Mouse (Mus musculus) embryonic stem cell, embryonic (primary cell): ENCODE measurements around the gene Rab12.

ENCODE experiments used
- CTCF ChIA-PET, 4 experiments: fragments of 300-600 bp in 2 of 4; fragments of 350-600 bp in 2 of 4; sonication (Branson Sonifier 250); formaldehyde crosslinking; loops; one replicate each; lab custom pipeline; 2022; ENCODE audit warnings: inconsistent platforms in 2 of 4; lab: Charles Lee
- POLR2A ChIA-PET, 4 experiments: fragments of 300-600 bp in 2 of 4; fragments of 350-600 bp in 2 of 4; sonication (Branson Sonifier 250); formaldehyde crosslinking; loops; one replicate each; lab custom pipeline; 2022; ENCODE audit warnings: antibody characterized with exemption in 4 of 4, inconsistent platforms in 1 of 4; lab: Charles Lee

The Rab12 gene

DNA sequence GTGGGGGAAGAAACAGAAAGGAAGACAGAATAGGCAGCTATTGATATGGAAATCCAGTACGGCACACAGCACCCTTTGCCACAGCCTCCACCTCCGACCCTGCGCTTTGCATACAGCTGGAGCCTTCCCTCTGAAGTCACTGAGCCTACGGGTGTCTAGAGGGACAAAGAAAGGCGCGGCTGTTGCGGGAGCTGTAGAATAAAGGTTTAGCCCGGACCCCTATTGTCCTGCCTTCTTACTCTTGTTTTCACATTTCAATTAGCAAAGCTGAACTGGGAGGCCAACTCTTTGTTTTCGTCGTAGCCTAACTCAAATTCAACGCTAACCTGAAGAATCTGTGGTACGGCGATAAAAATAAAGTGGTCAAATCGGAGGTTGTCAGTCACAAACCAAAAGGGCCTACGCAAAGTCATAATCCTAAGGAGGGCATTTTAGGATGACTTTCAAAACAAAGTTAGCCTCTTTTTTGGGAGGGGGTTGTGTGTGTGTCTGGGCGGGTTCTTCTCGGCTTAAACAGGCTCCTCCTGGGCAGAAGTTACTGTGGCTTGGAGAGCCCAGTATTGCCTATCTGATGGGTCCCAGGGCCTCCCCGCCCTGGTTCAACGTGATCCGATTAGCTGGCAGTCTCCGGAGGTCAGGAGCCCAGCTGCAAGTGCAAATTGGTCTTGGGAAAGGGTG, 39.6 kb downstream of the Rab12 start:
- CTCF ChIA-PET = interaction anchor here (0.6 to 2.2 kb wide), 14 partner anchors 11 to 611 kb away, joined by 3 to 9 read pairs (median 4); partner anchors contain the start of gene Mtcl1 (in 4 of the 4)
- POLR2A ChIA-PET = interaction anchor here (0.6 to 26.5 kb wide), 177 partner anchors 2 to 1217 kb away, joined by 3 to 1280 read pairs (median 5); partner anchors contain the start of genes Mtcl1 (in 3 of the 4), Vapa (in 2 of the 4), Lama1 (in 1 of the 4) and Ppp4r1 (in 1 of the 4)

DNA sequence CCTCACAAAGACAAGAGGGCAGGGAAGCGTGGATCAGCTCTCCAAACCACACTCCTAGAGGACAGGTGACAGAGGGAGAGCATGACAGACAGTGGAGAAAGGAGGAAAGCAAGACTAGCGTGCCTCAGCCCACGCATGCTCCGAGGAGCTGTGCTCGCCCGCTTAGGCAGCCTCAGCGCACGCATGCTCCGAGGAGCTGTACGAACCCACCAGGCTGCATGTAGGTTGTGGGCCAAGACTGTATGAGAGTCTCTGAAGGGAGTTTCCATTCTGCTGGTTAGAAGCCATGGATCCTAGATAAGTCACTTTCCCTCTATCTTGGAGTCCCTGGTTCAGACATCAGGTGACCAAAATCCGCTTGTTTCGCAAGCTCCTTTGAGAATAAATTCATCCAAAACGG, 40.2 kb downstream of the Rab12 start:
- CTCF ChIA-PET = interaction anchor here (0.6 to 2.2 kb wide), 15 partner anchors 10 to 610 kb away, joined by 3 to 9 read pairs (median 4); partner anchors contain the start of gene Mtcl1 (in 3 of the 4)

DNA sequence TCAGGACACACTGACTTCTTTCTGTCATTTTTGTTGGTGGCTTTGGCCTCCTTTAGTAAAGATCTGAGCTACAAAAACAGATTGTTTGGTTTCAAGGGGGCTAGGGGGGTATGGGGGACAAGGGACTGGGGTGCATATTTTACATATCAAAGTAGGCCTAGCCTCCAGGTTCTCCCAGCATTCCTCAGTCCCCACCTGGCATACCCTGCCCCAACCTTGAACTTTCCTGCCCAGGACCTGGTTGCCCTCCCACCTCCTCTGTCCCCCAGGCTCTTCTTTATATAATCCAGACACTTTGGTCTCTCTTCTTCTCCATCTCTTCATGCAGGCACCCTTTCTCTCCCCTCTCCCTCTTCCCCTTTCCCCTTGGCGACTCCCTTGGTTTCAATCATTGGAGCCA, 46.3 kb downstream of the Rab12 start:
- POLR2A ChIA-PET = interaction anchor here in 3 of 4 experiments (0.6 to 26.5 kb wide), 11 partner anchors 5 to 247 kb away, joined by 3 to 1280 read pairs (median 5); no protein-coding TSS in a partner anchor
- CTCF ChIA-PET = no interaction called here

More for the DNA sequence above, 40.2 kb downstream of the Rab12 start:
- POLR2A ChIA-PET = interaction anchor here (0.6 to 26.5 kb wide), 167 partner anchors 3 to 1218 kb away, joined by 3 to 1280 read pairs (median 5); partner anchors contain the start of genes Mtcl1 (in 3 of the 4), Vapa (in 2 of the 4), Lama1 (in 1 of the 4) and Ppp4r1 (in 1 of the 4)

DNA sequence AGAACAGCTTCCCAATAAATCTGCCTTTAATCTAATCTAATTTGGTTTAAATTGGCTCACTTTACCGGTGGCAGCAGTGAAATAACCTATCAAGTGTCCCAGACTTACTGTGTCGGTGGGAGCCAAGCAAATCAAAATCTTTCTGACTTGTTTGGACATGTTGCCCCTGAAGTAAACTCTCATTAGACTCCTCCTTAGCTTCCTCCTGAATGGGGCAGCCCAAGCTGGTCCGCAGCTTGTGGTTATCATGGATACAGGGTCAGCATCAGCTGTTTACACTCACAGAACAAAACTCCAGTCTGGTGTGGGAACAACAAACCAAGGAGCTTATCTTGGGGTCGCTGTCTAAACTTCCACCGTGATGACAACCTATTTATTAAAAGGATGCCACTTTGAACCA, 47.8 kb downstream of the Rab12 start:
- CTCF ChIA-PET = interaction anchor here in 1 of 4 experiments (1.7 kb wide), 1 partner anchor 12 kb away, joined by 4 read pairs; no protein-coding TSS in a partner anchor
- POLR2A ChIA-PET = interaction anchor here (0.7 to 26.5 kb wide), 24 partner anchors 5 to 770 kb away, joined by 3 to 1280 read pairs (median 8); partner anchors contain the start of gene Mtcl1 (in 2 of the 4)

DNA sequence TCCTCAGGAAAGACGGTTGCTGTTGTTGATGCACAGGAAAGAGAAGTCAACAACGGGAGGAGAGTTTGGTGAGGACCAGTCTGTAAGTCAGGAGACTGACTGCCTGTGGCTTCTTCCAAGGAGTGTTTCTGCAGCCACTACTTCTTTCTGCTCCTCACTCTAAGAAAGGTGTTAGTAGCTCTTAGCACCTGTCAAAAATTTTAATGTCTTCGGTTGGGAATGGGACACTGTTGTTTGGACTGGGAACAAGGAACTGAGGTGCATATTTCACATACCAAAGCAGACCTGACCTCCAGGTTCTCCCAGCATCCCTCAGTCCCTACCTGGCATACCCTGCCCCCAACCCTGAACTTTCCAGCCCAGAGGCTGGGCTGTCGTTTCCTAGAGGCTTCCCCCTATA, 48.3 kb downstream of the Rab12 start:
- CTCF ChIA-PET = interaction anchor here in 2 of 4 experiments (1.6 to 1.7 kb wide), 2 partner anchors 12 to 16 kb away, joined by 3 to 4 read pairs; no protein-coding TSS in a partner anchor
- POLR2A ChIA-PET = interaction anchor here (0.8 to 26.5 kb wide), 25 partner anchors 5 to 769 kb away, joined by 3 to 1280 read pairs (median 10); partner anchors contain the start of gene Mtcl1 (in 2 of the 4)

DNA sequence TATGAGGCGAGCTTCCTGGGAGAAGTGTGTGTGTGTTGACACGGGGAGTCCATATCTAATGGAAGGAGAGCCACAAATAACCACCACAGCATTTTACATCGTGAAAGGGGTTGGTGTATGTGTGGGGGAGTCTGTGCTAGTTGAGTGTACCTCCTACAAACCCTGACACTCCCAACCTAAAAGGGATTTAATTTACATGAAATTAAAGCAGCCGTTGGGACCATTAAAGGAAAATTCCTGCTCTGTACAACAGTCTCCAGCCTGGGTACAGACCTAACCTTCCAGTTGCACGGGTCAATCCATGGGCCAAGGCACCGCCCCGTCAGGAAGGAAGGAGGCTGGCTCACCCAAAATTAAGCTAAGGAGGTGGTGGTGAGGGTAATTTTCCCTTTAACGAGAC, 49.5 kb downstream of the Rab12 start:
- CTCF ChIA-PET = interaction anchor here (0.5 to 1.7 kb wide), 6 partner anchors 9 to 385 kb away, joined by 3 to 11 read pairs (median 3); no protein-coding TSS in a partner anchor
- POLR2A ChIA-PET = interaction anchor here (0.7 to 26.5 kb wide), 32 partner anchors 4 to 768 kb away, joined by 3 to 1280 read pairs (median 4); partner anchors contain the start of genes Mtcl1 (in 3 of the 4) and Ndufv2 (in 1 of the 4)

DNA sequence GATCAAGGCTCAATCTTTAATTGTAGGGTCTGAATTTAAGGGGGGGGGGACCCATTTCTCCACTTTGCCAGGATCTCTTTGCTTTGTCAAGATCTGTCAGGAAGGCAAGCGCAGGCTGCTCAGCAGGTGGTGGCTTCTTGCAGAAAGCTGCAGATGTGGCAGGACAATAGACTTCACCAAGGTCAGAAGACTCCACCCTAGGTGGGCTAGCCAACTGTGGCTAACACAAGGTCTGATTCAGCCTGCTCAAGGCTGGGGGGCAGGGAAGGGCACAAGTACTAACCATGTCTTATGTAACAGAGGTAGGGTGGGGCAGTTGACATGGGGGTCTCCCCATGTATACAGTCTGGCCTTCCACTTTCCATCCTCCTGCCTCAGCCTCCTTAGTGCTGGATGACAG, 62.3 kb downstream of the Rab12 start:
- CTCF ChIA-PET = interaction anchor here (0.6 to 1.9 kb wide), 10 partner anchors 22 to 1242 kb away, joined by 3 to 9 read pairs (median 4); no protein-coding TSS in a partner anchor
- POLR2A ChIA-PET = interaction anchor here (0.6 to 26.5 kb wide), 31 partner anchors 7 to 346 kb away, joined by 3 to 1280 read pairs (median 4); partner anchors contain the start of genes Mtcl1 (in 1 of the 4) and Washc1 (in 1 of the 4)

DNA sequence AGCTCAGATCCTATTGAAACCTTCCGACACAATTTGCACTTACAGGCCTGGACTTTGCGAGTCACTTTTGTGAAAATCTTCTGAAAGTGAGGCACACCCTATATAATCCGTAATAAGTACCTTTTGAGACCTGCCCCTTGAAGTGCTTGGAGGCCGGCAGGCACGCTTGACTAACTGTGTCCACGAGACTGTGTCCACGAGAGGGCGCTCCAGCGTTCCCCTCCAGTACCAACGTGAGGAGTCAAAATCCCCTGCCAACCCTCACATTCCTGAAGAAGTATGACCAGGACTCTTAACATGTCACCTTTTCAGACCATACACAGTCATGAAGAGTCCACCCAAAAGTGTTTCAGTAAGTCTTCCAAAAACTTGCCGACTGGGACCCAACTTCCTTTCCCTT, 68.4 kb downstream of the Rab12 start:
- CTCF ChIA-PET = interaction anchor here (0.6 to 1.3 kb wide), 12 partner anchors 13 to 1596 kb away, joined by 3 to 10 read pairs (median 4); no protein-coding TSS in a partner anchor
- POLR2A ChIA-PET = interaction anchor here (0.6 to 8.1 kb wide), 20 partner anchors 7 to 724 kb away, joined by 3 to 292 read pairs (median 6); no protein-coding TSS in a partner anchor

DNA sequence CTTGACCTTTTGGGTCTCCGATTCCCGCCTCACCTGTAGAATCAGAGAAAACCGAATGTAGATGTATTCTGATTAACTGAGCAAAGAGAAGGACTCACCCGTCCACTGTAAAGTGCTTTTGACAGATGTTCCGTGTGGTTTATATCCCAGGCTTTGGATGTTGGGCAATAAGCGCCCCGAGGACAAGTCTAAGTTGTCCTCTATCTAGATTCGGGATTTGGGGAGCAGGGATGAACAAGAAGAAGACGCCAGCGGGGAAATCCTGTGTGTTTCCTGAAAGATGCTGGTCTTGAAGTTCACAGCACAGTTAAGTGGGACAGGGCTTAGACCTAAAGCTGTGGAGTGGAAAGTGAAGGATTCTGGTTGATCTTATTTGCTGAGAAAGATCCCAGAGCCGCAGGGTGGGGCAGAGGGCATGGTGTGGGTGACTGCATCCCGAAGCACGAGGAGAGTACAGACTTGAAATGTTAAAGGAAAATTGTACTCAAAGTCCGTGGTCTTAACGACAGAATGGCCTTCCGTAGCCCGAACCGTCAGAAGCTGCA, 68.9 kb downstream of the Rab12 start:
- POLR2A ChIA-PET = interaction anchor here (0.6 to 8.1 kb wide), 46 partner anchors 8 to 723 kb away, joined by 3 to 292 read pairs (median 4); no protein-coding TSS in a partner anchor
- CTCF ChIA-PET = interaction anchor here (0.6 to 1.5 kb wide), 25 partner anchors 11 to 1597 kb away, joined by 3 to 11 read pairs (median 4); no protein-coding TSS in a partner anchor

DNA sequence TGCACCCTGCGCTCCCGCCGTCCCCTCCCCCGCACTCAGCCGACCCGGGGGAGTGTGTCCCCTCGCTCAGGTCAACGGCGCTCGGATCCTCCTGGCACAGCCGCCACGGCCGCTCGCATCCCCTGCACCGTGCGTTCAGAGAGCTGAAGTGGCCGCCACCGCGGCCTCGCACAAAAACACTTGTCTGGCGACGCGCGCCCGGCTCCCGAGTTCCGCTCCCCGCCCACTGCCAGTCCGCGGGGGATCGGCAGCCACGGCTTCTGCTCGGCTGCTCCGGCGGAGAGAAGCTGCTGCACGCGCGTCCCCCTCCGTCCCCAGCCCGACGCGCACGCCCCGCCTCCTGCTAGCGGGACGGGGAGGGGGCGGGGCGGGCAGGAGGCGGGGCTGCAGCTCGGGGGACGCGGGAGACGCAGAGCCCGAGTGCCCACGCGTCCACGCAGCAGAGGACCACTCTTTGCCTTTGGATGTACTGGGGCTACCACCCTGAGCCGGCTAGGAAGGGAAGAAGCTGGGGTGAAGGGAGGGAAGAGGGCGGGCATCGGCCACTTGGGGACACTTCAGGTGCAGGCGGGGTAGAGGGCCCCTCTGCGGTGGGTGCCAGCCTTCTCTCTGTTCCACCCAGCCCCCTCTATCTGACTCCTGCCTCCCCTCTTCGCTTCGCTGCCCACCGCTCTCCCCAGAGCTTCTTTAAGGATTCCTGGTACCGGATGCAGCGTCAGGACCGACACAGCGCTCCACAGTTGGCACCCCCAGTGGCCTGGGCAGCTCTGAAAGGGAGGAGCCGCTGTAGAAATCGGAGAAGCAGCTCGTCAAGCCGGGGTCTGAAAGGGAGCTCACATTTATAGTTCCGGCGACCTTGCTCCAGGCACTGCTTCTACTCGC, 69.8 kb downstream of the Rab12 start, which contains the start of gene Mtcl1:
TSS of gene Mtcl1 (minus strand) at position 291 of the 882 bp plus-strand sequence.
- POLR2A ChIA-PET = interaction anchor here (0.6 to 8.1 kb wide), 65 partner anchors 8 to 230 kb away, joined by 3 to 292 read pairs (median 4); no protein-coding TSS in a partner anchor
- CTCF ChIA-PET = interaction anchor here (0.5 to 2.5 kb wide), 23 partner anchors 8 to 216 kb away, joined by 3 to 11 read pairs (median 4); no protein-coding TSS in a partner anchor

DNA sequence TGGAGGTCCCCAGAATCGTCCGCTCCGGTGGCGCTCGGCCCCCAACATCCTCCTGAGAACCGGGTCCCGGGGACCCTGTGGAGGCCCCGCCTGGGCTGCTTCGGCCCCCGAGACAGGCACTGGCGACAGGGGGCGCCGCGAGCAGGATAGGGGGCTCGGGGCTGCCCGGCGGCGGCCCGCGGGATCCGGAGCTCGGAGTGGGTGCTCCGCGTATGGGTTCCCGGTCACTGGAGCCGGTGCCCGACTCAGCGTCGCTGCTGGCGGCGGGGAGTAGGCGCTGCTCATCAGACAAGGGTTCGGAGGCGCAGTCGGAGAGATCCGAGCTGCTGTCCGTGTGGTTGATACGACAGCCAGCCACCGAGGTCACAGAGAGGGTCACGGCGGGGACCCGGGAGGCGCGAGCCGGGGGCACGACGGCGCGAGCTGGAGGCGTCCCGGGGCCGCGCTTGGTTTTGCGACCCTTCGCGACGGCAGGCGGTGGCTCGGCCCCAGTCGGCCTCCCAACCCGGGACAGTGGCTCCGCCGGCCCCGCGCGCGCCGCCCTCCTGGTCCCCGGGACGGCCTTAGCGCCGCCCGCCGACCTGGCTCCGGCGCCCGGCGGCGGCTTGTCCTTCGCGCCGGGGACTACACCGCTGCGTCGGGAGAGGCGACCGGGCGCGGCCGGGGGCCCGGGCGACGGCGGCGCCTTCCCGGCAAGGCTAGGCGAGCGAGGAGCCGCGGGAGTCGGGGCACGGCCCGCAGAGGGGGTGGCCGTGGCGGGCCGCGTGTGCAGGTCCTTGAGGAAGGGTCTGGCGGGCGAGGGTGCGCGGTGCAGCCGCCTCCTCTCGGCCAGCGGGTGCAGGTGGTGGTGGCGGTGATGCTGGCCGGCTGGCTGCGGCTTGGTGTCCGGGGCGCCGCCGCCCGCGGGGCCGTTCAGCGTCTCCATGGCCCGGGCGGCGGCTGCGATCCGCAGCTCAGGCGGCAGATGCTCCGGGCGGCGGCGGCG, 70.8 kb downstream of the Rab12 start:
- ChIA-PET CTCF (interaction anchor here in 3 of 4 experiments (0.7 to 2.5 kb wide), 13 partner anchors 7 to 228 kb away, joined by 3 to 11 read pairs (median 3); no protein-coding TSS in a partner anchor), POLR2A (interaction anchor here (0.8 to 8.1 kb wide), 58 partner anchors 7 to 229 kb away, joined by 3 to 292 read pairs (median 5); no protein-coding TSS in a partner anchor)

DNA sequence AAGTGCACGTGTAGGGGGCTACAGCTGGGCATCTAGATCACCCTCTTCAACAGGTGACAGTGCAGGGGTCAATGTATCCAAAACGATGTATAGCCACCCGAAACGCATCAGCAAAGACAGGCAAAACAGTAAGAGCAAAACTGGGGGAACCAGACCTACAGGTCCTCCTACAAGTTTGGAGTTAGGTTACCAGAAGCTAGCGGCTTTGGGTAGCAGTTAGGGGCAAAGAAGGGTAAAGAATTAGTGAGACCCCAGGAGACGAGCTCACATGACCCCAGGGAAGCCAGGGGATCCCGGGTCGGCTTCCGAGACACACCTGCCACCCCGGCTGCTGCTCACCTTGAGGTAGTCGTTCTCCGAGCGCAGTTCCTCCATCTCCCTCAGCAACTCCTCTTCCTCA, 71.6 kb downstream of the Rab12 start:
- POLR2A ChIA-PET = interaction anchor here (0.8 to 8.1 kb wide), 27 partner anchors 9 to 324 kb away, joined by 3 to 292 read pairs (median 5); partner anchors contain the start of gene Ddx11 (in 1 of the 4)
- CTCF ChIA-PET = interaction anchor here in 3 of 4 experiments (0.6 to 2.5 kb wide), 7 partner anchors 8 to 348 kb away, joined by 3 to 8 read pairs (median 3); no protein-coding TSS in a partner anchor

DNA sequence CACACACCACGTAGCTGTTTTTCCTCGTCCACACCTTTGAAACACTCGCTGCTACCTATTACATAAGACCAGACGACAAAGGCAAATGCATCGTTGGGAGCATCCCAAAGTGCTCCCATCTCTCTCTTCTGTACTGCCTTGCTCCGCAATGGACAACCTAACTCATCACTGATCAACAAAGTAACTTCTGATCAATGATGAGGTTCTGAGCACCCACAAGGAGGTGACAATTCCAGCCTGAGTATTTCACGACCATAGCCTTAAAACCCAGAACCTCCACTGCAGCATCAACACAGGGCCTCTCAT, 72.6 kb downstream of the Rab12 start:
- ChIA-PET CTCF (interaction anchor here in 1 of 4 experiments (1.0 to 1.7 kb wide), 2 partner anchors 35 to 213 kb away, joined by 3 to 5 read pairs; no protein-coding TSS in a partner anchor), POLR2A (interaction anchor here in 3 of 4 experiments (0.6 to 8.1 kb wide), 22 partner anchors 8 to 209 kb away, joined by 3 to 292 read pairs (median 6); no protein-coding TSS in a partner anchor)

DNA sequence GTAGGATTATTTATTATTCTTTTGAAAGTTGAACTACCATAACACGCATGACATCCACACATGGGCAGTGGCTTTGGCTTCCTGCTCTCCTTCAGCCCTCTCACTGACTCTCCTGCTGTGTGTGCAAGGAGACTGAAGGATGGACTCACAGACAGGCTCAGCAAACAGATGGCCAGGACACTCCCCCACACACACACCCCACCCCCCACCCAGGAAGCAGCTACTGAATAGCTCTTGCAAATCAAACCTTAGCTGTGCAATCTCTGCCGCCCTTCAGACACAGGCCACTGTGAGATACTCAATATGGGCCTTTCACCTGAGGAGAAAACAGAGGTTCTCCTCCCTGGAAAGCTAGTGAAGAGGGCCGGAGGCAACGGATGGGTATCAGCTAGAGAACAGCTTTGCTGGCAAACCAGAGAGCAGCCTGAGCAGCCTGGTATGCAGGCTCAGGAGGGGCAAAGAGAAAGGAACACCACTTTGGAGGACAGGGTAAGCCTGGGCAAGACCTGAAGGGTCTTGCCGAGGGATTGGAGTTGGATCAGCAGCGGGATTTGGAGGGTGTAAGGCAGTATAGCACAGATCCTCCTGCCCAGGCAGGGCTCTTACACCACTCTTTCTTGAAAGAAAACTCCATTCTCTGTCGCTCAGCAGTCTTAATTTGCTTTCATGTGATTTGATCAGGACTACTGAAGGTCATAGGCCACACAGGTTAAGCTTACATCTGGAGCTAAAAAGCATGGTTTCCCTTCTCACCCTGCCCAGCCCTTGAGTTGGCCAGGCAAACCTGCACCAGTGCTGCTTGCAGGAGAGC, 73.1 kb downstream of the Rab12 start:
- POLR2A ChIA-PET = interaction anchor here in 3 of 4 experiments (0.5 to 8.1 kb wide), 24 partner anchors 8 to 211 kb away, joined by 3 to 292 read pairs (median 4); no protein-coding TSS in a partner anchor
- CTCF ChIA-PET = interaction anchor here in 2 of 4 experiments (0.6 to 1.7 kb wide), 3 partner anchors 12 to 213 kb away, joined by 3 to 5 read pairs (median 3); no protein-coding TSS in a partner anchor
